9 mouse cellular contexts compared by ENCODE assay signal in genomic region chr5:62706900-62707299, GRCm38 (mm10). TPM values are rescaled to one million over a fixed set of nuclear protein-coding genes. Genes with fewer than 3 reads are reported as not detected.
A peak's percentile ranks its signal among the peaks of the same experiment; 100 is the strongest.
DNase-seq lines count a peak whose midpoint lies in the region; ATAC-seq lines count a peak whose summit lies in the region.
"Had no signal": no experiment of that assay in that cellular context is flagged by ENCODE, and none has a peak within 500 bp of the region (broad histone marks: within the 10 kb centered on the region; RNA-seq: fewer than 3 reads in every experiment).

No protein-coding gene starts in this region.

- WGBS in heart, embryonic 11.5 days (ENCODE audit: insufficient replicate concordance) = 57% methylated on average over 7 of the region's 7 CpGs
- WGBS in forebrain, embryonic 12.5 days = 35% methylated on average over 7 of the region's 7 CpGs
- 42% methylated on average over 7 of the region's 7 CpGs for WGBS in midbrain, embryonic 11.5 days

- no peaks in the 10 kb centered on the region for H3K36me3 ChIP-seq in heart, embryonic 11.5 days (ENCODE audit: control insufficient read depth, insufficient read depth, low read length)
- no peaks in the 10 kb centered on the region for H3K36me3 ChIP-seq in forebrain, embryonic 12.5 days (replicated peaks)
- H3K36me3 ChIP-seq in midbrain, embryonic 11.5 days (ENCODE audit: control insufficient read depth, insufficient read depth, low read length) = no peaks in the 10 kb centered on the region

- no peaks in the 10 kb centered on the region for H3K9me3 ChIP-seq in heart, embryonic 11.5 days (replicated peaks; ENCODE audit: control insufficient read depth, low read length)
- no peaks in the 10 kb centered on the region for H3K9me3 ChIP-seq in forebrain, embryonic 12.5 days
- H3K9me3 ChIP-seq in midbrain, embryonic 11.5 days (ENCODE audit: control insufficient read depth, low read length) = no peaks in the 10 kb centered on the region

- intact Hi-C loops in heart, postnatal 10 days (cut with DNase I) = no loop called here
- intact Hi-C loops in heart, postnatal 25 days (cut with DNase I) = no loop called here

- no peak overlapping the region for H3K4me3 ChIP-seq in heart, embryonic 11.5 days (ENCODE audit: low read depth, low read length)
- no peak overlapping the region for H3K4me3 ChIP-seq in forebrain, embryonic 12.5 days (replicated peaks)
- H3K4me3 ChIP-seq in midbrain, embryonic 11.5 days (ENCODE audit: low read depth, low read length) = no peak overlapping the region

- no peak overlapping the region for H3K9ac ChIP-seq in heart, embryonic 11.5 days (ENCODE audit: low read depth, low read length)
- no peak overlapping the region for H3K9ac ChIP-seq in forebrain, embryonic 12.5 days
- no peak overlapping the region for H3K9ac ChIP-seq in midbrain, embryonic 11.5 days (ENCODE audit: low read length)

- no peak overlapping the region for H3K27ac ChIP-seq in heart, embryonic 11.5 days (ENCODE audit: low read depth, low read length)
- H3K27ac ChIP-seq in forebrain, embryonic 12.5 days = no peak overlapping the region
- no peak overlapping the region for H3K27ac ChIP-seq in midbrain, embryonic 11.5 days (ENCODE audit: low read depth, low read length)

- H3K4me1 ChIP-seq in heart, embryonic 11.5 days (ENCODE audit: control insufficient read depth, insufficient read depth, low read length) = no peaks in the 10 kb centered on the region
- no peaks in the 10 kb centered on the region for H3K4me1 ChIP-seq in forebrain, embryonic 12.5 days
- H3K4me1 ChIP-seq in midbrain, embryonic 11.5 days (ENCODE audit: control insufficient read depth, insufficient read depth, low read length) = no peaks in the 10 kb centered on the region

- no peaks in the 10 kb centered on the region for H3K27me3 ChIP-seq in heart, embryonic 11.5 days (ENCODE audit: control insufficient read depth, insufficient read depth, low read length)
- no peaks in the 10 kb centered on the region for H3K27me3 ChIP-seq in forebrain, embryonic 12.5 days
- no peaks in the 10 kb centered on the region for H3K27me3 ChIP-seq in midbrain, embryonic 11.5 days (ENCODE audit: control insufficient read depth, insufficient read depth, low read length)

- DNase-seq in heart, postnatal 10 days = peak; percentile 20 to 30
- DNase-seq in ZHBTc4 (ENCODE audit: low read depth, low spot score) = peak; percentile 19
- DNase-seq in layer of hippocampus, adult 18-20 months (ENCODE audit: low spot score in 2 of 2) = peak; percentile 36 to 83
- peak; percentile 85 for DNase-seq in midbrain, embryonic 11.5 days (ENCODE audit: low spot score, missing footprints)
- DNase-seq in urinary bladder, postnatal 4 days (ENCODE audit: low spot score in 2 of 2) = no peak
- DNase-seq in heart, postnatal 25 days (ENCODE audit: low spot score) = no peak

- ATAC-seq in heart, embryonic 11.5 days (replicated peaks; ENCODE audit: insufficient number of reproducible peaks, low FRiP score, low TSS enrichment) = no peak
- peak; percentile 83; the same call in 1 of the 2 replicates for ATAC-seq in forebrain, embryonic 12.5 days (ENCODE audit: low FRiP score)
- ATAC-seq in midbrain, embryonic 11.5 days (ENCODE audit: low FRiP score) = peak; percentile 91

- no peak overlapping the region for H3K4me2 ChIP-seq in heart, embryonic 11.5 days
- no peak overlapping the region for H3K4me2 ChIP-seq in forebrain, embryonic 12.5 days
- no peak overlapping the region for H3K4me2 ChIP-seq in midbrain, embryonic 11.5 days

RNA-seq across cellular contexts. Expression of gene Arap2, which starts 59.1 kb away (rescaled TPM):
- 10 to 100 TPM in 1 of 2 experiments, 1 to 10 TPM in 1; 7.0 to 13.6 TPM for total RNA-seq in heart, postnatal 10 days (2021)
- 4.2 and 4.7 TPM in 2 replicates for polyA plus RNA-seq in heart, embryonic 11.5 days (2014; fragmentation: Nextera tagmentation; extraction: Ambion mirVana)
- polyA plus RNA-seq in forebrain, embryonic 12.5 days (2016; fragmentation: Nextera tagmentation; extraction: Ambion mirVana) = 0.94 and 2.1 TPM in 2 replicates
- 10 to 100 TPM; 44.6 to 49.8 TPM for total RNA-seq in layer of hippocampus, adult 18-20 months (2021)
- polyA plus RNA-seq in midbrain, embryonic 11.5 days (2014; fragmentation: Nextera tagmentation; extraction: Ambion mirVana) = 1.2 and 1.5 TPM in 2 replicates
- 1 to 10 TPM; 7.3 to 8.2 TPM for total RNA-seq in heart, postnatal 25 days (2021)
- total RNA-seq: MEL had no signal

Comparison
In these comparisons a context has a peak if more than half of its experiments do, and no peak if none do; other contexts are left out.
1. DNase-seq: peak in heart, postnatal 10 days (2 of 2), ZHBTc4 (single experiment), layer of hippocampus, adult 18-20 months (2 of 2) and midbrain, embryonic 11.5 days (single experiment); none in urinary bladder, postnatal 4 days (0 of 2) and heart, postnatal 25 days (single experiment).